Mouse (Mus musculus) left cerebral cortex, adult 9 months (tissue): ENCODE measurements at regions not wholly inside any gene's neighbourhood (a gene's known extent, or its start where the extent isn't known, plus 50 kb on each side); places are given as distances from the start of the nearest gene placed in this dataset.

Experiments used
- DNase-seq, 2 experiments: peaks; one replicate each; pipeline ENCODE4 v3.0.0; 2022; ENCODE audit warnings: low spot score in 2 of 2

- no peak for DNase-seq
Measured at GRCm38 (mm10) chr5:73729646-73730045, 78.5 kb downstream of the Spata18 start.

GRCm38 (mm10) chr5:73731423-73731822, 80.2 kb downstream of the Spata18 start:
- DNase-seq, result no peak

- DNase-seq, result no peak
Measured at GRCm38 (mm10) chr5:73731991-73732565, 80.9 kb downstream of the Spata18 start.

GRCm38 (mm10) chr5:73740766-73741165, 89.6 kb downstream of the Spata18 start:
- DNase-seq, result no peak

GRCm38 (mm10) chr5:73741441-73741840, 90.3 kb downstream of the Spata18 start:
- no peak for DNase-seq

- DNase-seq, result no peak
Measured at GRCm38 (mm10) chr5:73743953-73744352, 92.8 kb downstream of the Spata18 start.

GRCm38 (mm10) chr5:73749791-73750190, 98.6 kb downstream of the Spata18 start:
- DNase-seq, result no peak

- DNase-seq, result no peak
Measured at GRCm38 (mm10) chr5:73752225-73752644, 101.1 kb downstream of the Spata18 start.

- no peak for DNase-seq
Measured at GRCm38 (mm10) chr5:73753827-73754226, 102.6 kb downstream of the Spata18 start.

GRCm38 (mm10) chr5:73758534-73758933, 107.4 kb downstream of the Spata18 start:
- no peak for DNase-seq

- no peak for DNase-seq
Measured at GRCm38 (mm10) chr5:73761236-73761635, 110.1 kb downstream of the Spata18 start.

- DNase-seq, result peak; percentile 42 to 72
Measured at GRCm38 (mm10) chr5:73761709-73762108, 110.5 kb downstream of the Spata18 start.

GRCm38 (mm10) chr5:73764226-73764625, 113.0 kb downstream of the Spata18 start:
- no peak for DNase-seq

GRCm38 (mm10) chr5:73765466-73765865, 114.3 kb downstream of the Spata18 start:
- no peak for DNase-seq

- no peak for DNase-seq
Measured at GRCm38 (mm10) chr5:73768253-73768652, 117.1 kb downstream of the Spata18 start.

GRCm38 (mm10) chr5:73775775-73776548, 124.8 kb downstream of the Spata18 start:
- DNase-seq, result no peak

- DNase-seq, result peak in 1 of 2 experiments; percentile 22
Measured at GRCm38 (mm10) chr5:73777282-73777921, 126.2 kb downstream of the Spata18 start.

- DNase-seq, result no peak
Measured at GRCm38 (mm10) chr5:73781190-73781940, 130.2 kb downstream of the Spata18 start.

GRCm38 (mm10) chr5:73782214-73783091, 131.3 kb downstream of the Spata18 start:
- no peak for DNase-seq

GRCm38 (mm10) chr5:73787275-73787674, 136.1 kb downstream of the Spata18 start:
- DNase-seq, result no peak

GRCm38 (mm10) chr5:73792216-73792615, 141.0 kb downstream of the Spata18 start:
- DNase-seq, result no peak
